Mouse (Mus musculus) liver, embryonic 12.5 days (tissue): ENCODE results near the gene Gal3st3. TPM values are rescaled to one million over a fixed set of nuclear protein-coding genes. Genes with fewer than 3 reads are reported as not detected.
A peak's percentile ranks its signal among the peaks of the same experiment; 100 is the strongest.
"Not testable (repeated sequence)": the region's sequence is repeated elsewhere in the genome, so short reads cannot be mapped to it uniquely, and the experiment has no call there.

Experiments
- ATAC-seq: fragments of 200-750 bp; cut with Nextera tagmentation; 2 replicates; pipeline ENCODE4 v1.8.0; 2017; ENCODE audit warnings: moderate number of reproducible peaks, mild to moderate bottlenecking, moderate library complexity
- H3K27ac ChIP-seq: fragments of 300-500 bp; sonication (generic); 2 replicates; pipeline ENCODE4 v1.5.1; 2016; ENCODE audit warnings: mild to moderate bottlenecking
- H3K27me3 ChIP-seq: fragments of 300-500 bp; sonication (generic); replicated peaks from 2 replicates; pipeline ENCODE4 v1.6.1; 2016; ENCODE audit warnings: mild to moderate bottlenecking, moderate library complexity
- H3K36me3 ChIP-seq: fragments of 300-500 bp; sonication (generic); 2 replicates; pipeline ENCODE4 v1.6.1; 2016; ENCODE audit warnings: mild to moderate bottlenecking, moderate library complexity
- H3K4me1 ChIP-seq: fragments of 300-500 bp; sonication (generic); 2 replicates; pipeline ENCODE4 v1.6.1; 2016
- H3K4me2 ChIP-seq: fragments of 300-500 bp; sonication (generic); 2 replicates; pipeline ENCODE4 v1.6.1; 2016; ENCODE audit warnings: mild to moderate bottlenecking, moderate library complexity
- H3K4me3 ChIP-seq: fragments of 300-500 bp; sonication (generic); 2 replicates; pipeline ENCODE4 v1.5.1; 2016; ENCODE audit warnings: mild to moderate bottlenecking, moderate library complexity
- H3K9ac ChIP-seq: fragments of 300-500 bp; sonication (generic); 2 replicates; pipeline ENCODE4 v1.6.1; 2016; ENCODE audit warnings: mild to moderate bottlenecking, moderate library complexity
- H3K9me3 ChIP-seq: fragments of 300-500 bp; sonication (generic); replicated peaks from 2 replicates; pipeline ENCODE4 v1.6.1; 2016; ENCODE audit warnings: mild to moderate bottlenecking, moderate library complexity
- WGBS: fragments of 180-500 bp; shearing (Covaris S2); methylation state at CpG from one replicate; pipeline ENCODE4 v1.1.7; 2016; ENCODE audit not compliant: insufficient replicate concordance; 5-methylcytosine and 5-hydroxymethylcytosine counted together
- polyA plus RNA-seq: library from polyadenylated mRNA; unstranded; fragments of >200 nt; fragmentation: Nextera tagmentation; extraction: Ambion mirVana; gene quantifications from 2 replicates; pipeline ENCODE4 v1.2.1, GENCODE M21; 2016

The Gal3st3 gene
- polyA plus RNA-seq, 1 experiment from 2014 or later = 0.29 TPM

DNA sequence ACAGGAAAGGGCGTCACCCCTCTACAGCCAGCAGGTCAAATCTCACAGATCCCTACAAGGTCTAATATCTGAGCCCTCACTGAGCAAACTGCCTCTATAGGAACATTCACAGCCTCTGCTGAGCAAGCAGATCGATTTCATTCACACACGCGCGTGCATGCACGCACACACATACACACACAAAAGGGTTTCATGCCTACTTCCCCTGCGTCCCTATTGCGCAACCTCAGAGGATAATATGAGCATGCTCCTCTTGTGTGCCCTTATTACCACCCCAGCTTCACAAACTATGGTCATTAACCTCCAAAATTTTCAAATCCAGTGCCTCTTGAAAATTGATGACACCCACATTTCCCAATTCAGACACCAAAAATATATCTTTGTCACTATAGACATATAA is 15.1 kb downstream of the Gal3st3 start:
- H3K4me1 ChIP-seq = no peaks in the 10 kb centered on the region
- H3K9me3 ChIP-seq = 0 out of 2 replicates have a peak, but pooled peaks cover 12% of the 10 kb centered on the region
- ATAC-seq = no peak
- no peak overlapping the region for H3K27ac ChIP-seq
- 75% methylated on average over 8 of the region's 8 CpGs for WGBS
- H3K4me3 ChIP-seq = no peak overlapping the region
- no peak overlapping the region for H3K9ac ChIP-seq
- H3K4me2 ChIP-seq = no peak overlapping the region
- H3K27me3 ChIP-seq = peaks cover 11% of the 10 kb centered on the region
- H3K36me3 ChIP-seq = no peaks in the 10 kb centered on the region

DNA sequence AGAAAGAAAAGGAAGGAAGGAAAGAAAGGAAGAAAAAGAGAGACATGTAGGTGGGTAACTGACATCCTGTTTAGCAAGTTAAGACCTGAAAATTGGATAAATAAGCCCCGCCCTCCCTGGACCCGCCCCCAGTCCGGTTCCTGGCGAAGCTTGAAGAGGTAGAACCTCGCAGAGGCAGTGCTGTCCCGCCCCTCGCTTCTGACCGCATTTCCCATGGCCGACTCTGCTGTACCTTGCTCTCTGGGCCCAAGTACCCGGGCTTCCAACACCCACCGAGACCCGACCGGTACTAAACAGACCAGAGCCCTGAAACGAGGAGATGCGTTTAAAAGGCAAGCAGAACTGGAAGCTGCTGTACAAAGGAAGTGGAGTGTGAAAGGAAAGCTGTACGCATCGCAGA is 25.7 kb downstream of the Gal3st3 start:
- no peaks in the 10 kb centered on the region for H3K36me3 ChIP-seq
- no peak overlapping the region for H3K4me2 ChIP-seq
- H3K9ac ChIP-seq = no peak overlapping the region
- H3K9me3 ChIP-seq = no peaks in the 10 kb centered on the region
- no peak overlapping the region for H3K4me3 ChIP-seq
- WGBS = 46% methylated on average over 17 of the region's 17 CpGs
- no peak overlapping the region for H3K27ac ChIP-seq
- H3K27me3 ChIP-seq = peaks cover 4% of the 10 kb centered on the region; the same call in 1 of the 2 replicates
- H3K4me1 ChIP-seq = no peaks in the 10 kb centered on the region
- ATAC-seq = no peak

DNA sequence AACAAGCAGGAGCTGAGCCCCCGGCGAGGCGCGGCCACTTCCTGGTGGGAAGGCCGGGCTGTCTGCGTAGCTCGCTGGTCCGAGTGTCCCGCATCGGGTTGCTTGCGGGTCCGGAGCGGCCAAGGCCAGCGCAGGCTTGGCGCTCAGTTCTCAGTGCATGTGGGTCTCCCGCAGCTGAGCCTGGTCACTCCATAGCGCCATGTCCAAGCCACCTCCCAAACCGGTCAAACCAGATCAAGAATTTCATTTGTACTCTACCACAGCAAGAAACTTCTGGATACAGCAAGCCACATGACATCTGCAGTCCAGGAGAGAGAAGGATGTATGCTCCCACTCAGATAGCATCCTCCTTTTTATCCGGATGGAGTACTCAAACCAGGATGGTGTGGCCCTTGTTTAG is 29.8 kb downstream of the Gal3st3 start:
- H3K4me3 ChIP-seq = no peak overlapping the region
- ATAC-seq = no peak
- H3K27ac ChIP-seq = no peak overlapping the region
- H3K9ac ChIP-seq = no peak overlapping the region
- no peaks in the 10 kb centered on the region for H3K36me3 ChIP-seq
- peaks cover 4% of the 10 kb centered on the region; the same call in 1 of the 2 replicates for H3K27me3 ChIP-seq
- no peaks in the 10 kb centered on the region for H3K9me3 ChIP-seq
- no peak overlapping the region for H3K4me2 ChIP-seq
- WGBS = 60% methylated on average over 19 of the region's 19 CpGs
- H3K4me1 ChIP-seq = no peaks in the 10 kb centered on the region

DNA sequence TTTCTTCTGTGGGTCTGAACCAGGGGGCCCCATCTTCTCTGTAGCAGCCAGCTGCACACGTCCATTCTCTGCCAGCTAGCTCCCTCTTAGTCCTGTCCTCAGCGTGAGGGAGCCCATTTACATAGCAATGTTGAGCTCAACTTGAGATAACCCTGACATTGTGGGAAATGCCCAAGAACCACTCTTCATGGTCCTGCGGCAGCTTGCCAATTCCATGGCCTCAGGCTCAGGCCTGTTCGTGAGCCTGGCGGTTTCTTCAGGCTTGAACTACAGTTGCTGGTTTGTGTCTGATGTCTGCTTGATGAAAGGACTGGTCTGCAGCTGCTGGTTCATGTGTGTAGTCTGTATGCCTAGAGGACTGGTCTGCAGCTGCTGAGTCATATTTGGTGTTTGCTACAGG is 36.6 kb downstream of the Gal3st3 start:
- Histone ChIP-seq H3K4me3 (no peak overlapping the region), H3K4me2 (no peak overlapping the region), H3K27ac (no peak overlapping the region), H3K4me1 (no peaks in the 10 kb centered on the region), H3K9me3 (no peaks in the 10 kb centered on the region), H3K9ac (no peak overlapping the region), H3K27me3 (no peaks in the 10 kb centered on the region), H3K36me3 (no peaks in the 10 kb centered on the region)
- ATAC-seq = no peak
- 60% methylated on average over 5 of the region's 5 CpGs for WGBS

DNA sequence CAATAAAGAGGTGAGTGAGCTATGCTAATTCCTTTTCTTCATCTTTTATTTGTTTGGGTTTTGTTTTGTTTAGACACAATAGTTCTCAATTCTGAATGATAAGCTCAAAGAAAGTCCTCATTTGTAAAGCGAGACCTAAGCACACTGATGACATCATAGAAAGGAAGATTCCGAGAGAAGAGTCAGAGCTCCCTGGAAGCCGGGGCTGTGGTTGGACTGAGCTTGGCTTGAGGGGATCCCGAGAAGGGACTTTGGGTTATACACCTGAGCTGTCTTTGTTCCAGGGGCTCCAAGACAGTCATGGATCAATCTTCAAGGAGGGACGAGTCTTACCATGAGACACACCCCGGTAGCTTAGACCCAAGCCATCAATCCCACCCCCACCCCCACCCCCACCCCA is 37.3 kb downstream of the Gal3st3 start, which contains the start of gene Catsper1:
Catsper1 (plus strand) TSS at position 301 of the 400 bp plus-strand sequence.
- ATAC-seq = no peak
- Histone ChIP-seq H3K36me3 (no peaks in the 10 kb centered on the region), H3K27me3 (no peaks in the 10 kb centered on the region), H3K9me3 (no peaks in the 10 kb centered on the region), H3K9ac (no peak within 1 kb of the TSS), H3K27ac (no peak within 1 kb of the TSS), H3K4me2 (no peak within 1 kb of the TSS), H3K4me3 (no peak within 1 kb of the TSS), H3K4me1 (no peaks in the 10 kb centered on the region)
- 71% methylated on average over 6 of the region's 6 CpGs for WGBS

DNA sequence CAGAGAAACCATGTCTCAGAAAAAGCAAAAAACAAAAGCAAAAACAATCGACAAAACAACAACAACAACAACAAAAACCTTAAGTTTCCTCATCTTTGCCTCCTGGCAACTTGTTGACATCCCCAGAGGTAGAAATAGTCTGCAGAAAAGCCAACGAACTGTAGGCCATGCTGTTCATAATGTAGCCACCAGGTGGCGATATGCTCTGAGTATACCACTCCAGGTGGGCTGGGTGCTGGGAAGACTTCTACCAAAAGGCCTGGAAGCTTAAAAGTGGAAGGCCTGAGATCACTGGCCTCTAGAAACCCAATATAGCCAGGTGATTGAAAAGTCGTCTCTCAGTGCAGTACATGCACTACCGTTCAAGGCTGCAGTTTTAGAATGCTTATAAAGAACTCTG is 39.8 kb downstream of the Gal3st3 start:
- Histone ChIP-seq H3K9me3 (no peaks in the 10 kb centered on the region), H3K4me1 (no peaks in the 10 kb centered on the region), H3K27me3 (0 out of 2 replicates have a peak, but pooled peaks cover 4% of the 10 kb centered on the region), H3K4me3 (no peak overlapping the region), H3K27ac (no peak overlapping the region), H3K9ac (no peak overlapping the region), H3K36me3 (no peaks in the 10 kb centered on the region), H3K4me2 (no peak overlapping the region)
- no peak for ATAC-seq
- 8% methylated on average over 5 of the region's 5 CpGs for whole genome bisulfite sequencing

DNA sequence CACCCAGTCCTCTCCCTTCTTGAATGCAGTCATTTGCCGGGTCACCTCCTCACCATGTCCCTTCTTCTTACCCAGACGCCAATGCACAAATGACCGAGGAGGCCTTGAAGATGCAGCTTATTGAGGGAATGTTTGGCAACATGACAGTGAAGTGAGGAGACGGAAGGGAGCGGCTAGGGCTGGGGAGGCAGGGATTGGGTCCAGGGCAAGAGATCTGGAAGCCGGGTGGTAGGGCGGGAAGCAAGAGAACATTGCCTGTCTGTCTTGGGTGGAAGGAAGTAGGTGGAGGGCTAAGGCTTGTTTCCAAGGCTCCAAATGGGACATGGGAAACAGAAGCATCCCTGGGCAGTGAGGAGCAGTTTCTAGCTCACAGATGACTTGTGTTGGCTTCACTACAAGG is 43.2 kb downstream of the Gal3st3 start:
- Histone ChIP-seq H3K27ac (no peak overlapping the region), H3K36me3 (no peaks in the 10 kb centered on the region), H3K27me3 (0 out of 2 replicates have a peak, but pooled peaks cover 7% of the 10 kb centered on the region), H3K9me3 (no peaks in the 10 kb centered on the region), H3K4me3 (no peak overlapping the region), H3K4me2 (no peak overlapping the region), H3K4me1 (no peaks in the 10 kb centered on the region), H3K9ac (no peak overlapping the region)
- no peak for ATAC-seq
- 72% methylated on average over 7 of the region's 7 CpGs for WGBS

DNA sequence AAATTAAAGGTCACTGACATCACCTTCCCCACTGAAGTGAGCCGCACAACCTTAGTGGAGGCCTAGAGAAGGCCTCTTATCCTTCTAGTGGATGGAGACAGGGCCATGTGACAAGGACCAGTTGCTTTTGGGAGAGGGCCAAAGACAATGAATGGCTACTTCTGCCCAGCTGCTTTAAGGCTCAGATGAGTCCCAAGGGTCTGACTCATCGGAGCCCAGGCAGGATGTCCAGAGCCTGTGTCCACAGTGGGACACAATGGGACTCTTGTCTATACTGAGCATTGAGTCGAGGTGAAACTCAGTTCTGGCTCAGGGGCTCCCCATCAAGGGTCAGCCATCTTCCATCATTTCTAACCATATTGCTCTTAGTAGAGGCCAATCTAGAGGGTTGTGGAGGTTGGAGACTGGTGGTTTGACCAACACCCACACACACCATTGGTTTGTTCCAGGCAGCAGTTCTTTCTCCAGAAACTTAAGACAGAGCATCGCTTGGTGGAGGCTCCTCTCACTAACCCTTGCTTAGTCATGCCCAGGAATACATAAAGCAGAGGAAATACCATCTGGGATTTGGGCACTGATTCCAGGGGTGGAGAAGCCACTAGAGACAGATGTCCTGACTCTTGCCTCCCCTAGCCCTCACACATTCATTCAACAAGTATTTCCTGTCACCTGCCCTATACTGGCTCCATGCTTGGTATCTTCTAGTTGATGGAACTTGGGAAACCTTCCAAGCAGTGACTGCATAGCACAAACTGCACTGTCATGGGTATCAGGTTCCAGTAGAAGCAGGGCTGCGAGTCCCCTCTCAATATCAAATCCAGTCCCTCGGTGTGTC is 47.4 kb downstream of the Gal3st3 start:
- Histone ChIP-seq H3K9me3 (no peaks in the 10 kb centered on the region), H3K4me3 (no peak overlapping the region), H3K27me3 (peaks cover 16% of the 10 kb centered on the region), H3K36me3 (no peaks in the 10 kb centered on the region), H3K4me2 (no peak overlapping the region), H3K27ac (no peak overlapping the region), H3K4me1 (peaks cover 10% of the 10 kb centered on the region), H3K9ac (no peak overlapping the region)
- 66% methylated on average over 6 of the region's 6 CpGs for WGBS
- ATAC-seq = no peak

DNA sequence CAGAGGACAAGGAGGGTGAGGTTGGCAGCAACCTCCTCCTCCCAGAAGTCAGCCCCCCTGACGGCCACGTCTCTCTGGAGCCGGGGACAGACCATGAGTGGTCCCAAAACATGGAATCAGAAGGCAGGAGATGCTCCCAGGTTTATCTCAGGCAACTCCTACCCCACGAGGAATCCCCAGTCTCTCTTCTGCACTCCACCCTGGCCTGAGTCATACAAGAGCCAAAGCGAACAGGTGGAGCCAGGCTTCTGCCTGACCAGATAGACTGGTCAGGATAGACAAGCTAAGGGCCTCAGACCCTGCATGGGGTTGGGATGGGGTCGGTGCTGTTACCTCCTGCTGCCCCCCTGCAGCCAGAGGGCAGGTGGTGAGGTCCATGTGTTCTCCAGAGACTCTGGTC is 49.9 kb downstream of the Gal3st3 start:
- Histone ChIP-seq H3K4me3 (no peak overlapping the region), H3K9me3 (no peaks in the 10 kb centered on the region), H3K36me3 (no peaks in the 10 kb centered on the region), H3K27ac (no peak overlapping the region), H3K9ac (no peak overlapping the region), H3K4me1 (peaks cover 10% of the 10 kb centered on the region), H3K4me2 (no peak overlapping the region), H3K27me3 (peaks cover 12% of the 10 kb centered on the region)
- 68% methylated on average over 6 of the region's 6 CpGs for WGBS
- ATAC-seq = no peak

DNA sequence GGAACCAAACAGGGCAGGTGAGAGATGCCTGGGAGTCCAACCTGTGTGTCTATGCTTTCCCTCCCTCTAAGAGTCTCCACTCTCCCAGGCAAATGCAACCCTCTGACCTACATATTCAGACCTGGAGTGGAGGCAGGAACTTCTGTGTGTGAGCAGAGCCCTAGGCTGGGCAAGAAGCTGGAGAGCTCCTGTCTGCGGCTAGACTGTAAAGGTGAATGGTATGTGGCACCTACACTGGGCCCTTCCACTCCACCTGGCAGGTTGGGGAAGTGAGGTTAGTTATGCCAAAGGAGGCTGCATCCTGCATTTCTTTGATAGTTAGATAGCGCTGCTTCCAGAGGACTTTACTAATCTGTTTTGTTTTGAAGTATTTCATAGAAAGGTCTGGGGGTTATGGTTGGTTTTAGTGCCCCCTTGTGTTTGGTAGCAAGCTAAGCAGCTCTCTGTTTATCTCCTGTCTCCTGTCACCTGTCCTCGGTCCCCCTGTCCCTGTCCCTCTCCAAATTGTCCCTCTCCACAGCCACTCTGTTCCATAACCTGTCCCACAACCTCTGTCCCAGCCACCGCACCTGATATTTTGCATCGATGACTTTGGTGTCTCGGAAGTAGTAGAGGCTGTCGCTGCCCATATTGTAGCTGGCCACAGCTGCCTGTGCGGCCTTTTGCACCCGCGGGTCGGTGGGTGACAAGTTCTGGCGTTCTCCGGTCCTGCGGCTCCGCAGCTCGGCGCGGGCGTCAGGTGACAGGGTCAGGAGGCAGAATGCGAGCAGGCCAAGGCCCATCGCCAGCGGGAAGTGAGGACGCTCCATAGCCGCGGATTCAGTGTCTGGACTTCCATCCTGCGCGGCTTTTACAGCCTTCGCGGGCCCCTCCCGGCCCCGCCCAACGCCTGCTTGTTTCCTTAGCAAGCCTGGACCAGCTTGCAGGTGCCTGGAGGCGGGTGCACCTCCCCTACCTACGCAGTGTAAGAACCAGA is 50.7 kb downstream of the Gal3st3 start:
- Histone ChIP-seq H3K4me3 (peak overlapping the region; percentile 54), H3K27ac (no peak overlapping the region), H3K36me3 (no peaks in the 10 kb centered on the region), H3K9ac (peak overlapping the region; percentile 62), H3K27me3 (peaks cover 12% of the 10 kb centered on the region), H3K4me1 (peaks cover 10% of the 10 kb centered on the region), H3K4me2 (peak overlapping the region; percentile 81), H3K9me3 (no peaks in the 10 kb centered on the region)
- 5% methylated on average over 34 of the region's 34 CpGs for WGBS
- ATAC-seq = no peak

DNA sequence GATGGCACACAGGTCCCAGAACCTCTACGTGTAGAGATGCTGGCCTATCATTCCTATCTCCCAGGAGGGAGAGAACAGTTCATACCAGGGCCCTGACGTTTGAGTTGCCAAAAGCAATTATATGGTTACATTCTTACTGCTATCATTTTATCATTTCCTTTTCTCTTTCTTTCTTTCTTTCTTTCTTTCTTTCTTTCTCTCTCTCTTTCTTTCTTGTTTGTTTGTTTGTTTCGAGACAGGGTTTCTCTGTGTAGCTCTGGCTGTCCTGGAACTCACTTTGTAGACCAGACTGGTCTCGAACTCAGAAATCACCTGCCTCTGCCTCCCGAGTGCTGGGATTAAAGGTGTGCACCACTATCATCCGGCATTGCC is 51.4 kb downstream of the Gal3st3 start, which contains the start of gene Cst6:
Cst6 (minus strand) TSS at position 73 of the 372 bp plus-strand sequence.
- Histone ChIP-seq H3K4me1 (peaks cover 10% of the 10 kb centered on the region), H3K4me3 (peak within 1 kb of the TSS; percentile 54), H3K27me3 (peaks cover 12% of the 10 kb centered on the region), H3K4me2 (peak within 1 kb of the TSS; percentile 81), H3K9ac (peak within 1 kb of the TSS; percentile 62)
- H3K27ac ChIP-seq, H3K36me3 ChIP-seq, H3K9me3 ChIP-seq, ATAC-seq: not testable (repeated sequence)
- 64% methylated on average over 6 of the region's 6 CpGs for WGBS

DNA sequence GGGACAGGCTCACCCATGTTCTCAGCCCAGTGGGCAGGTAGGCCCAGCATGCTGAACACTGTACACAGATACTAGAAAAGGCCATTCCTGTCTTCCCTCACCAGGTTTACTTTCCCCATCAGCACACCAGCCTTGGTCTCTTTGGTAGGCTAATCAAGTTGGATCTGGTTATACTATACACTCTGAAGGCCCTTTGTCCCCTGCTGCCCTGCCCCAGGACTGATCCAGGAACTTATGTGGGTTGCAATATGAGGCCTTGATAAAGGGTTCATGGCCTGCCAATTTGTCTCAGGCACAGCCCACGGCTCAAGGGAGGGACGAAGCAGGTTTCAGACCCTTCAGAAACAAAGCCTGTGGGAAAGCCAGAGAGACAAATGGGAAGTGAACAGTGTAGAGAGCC is 55.5 kb downstream of the Gal3st3 start:
- Histone ChIP-seq H3K36me3 (no peaks in the 10 kb centered on the region), H3K9ac (no peak overlapping the region), H3K9me3 (no peaks in the 10 kb centered on the region), H3K4me2 (no peak overlapping the region), H3K27ac (no peak overlapping the region), H3K27me3 (peaks cover 5% of the 10 kb centered on the region), H3K4me3 (no peak overlapping the region), H3K4me1 (peaks cover 11% of the 10 kb centered on the region)
- WGBS = 79% methylated on average over 2 of the region's 2 CpGs
- no peak for ATAC-seq
